Mouse (Mus musculus) left cerebral cortex, postnatal 10 days (tissue): ENCODE data around the gene Ccr7. TPM values are rescaled to one million over a fixed set of nuclear protein-coding genes. Genes with fewer than 3 reads are reported as not detected.
A peak's percentile ranks its signal among the peaks of the same experiment; 100 is the strongest.

Experiments
- DNase-seq, 2 experiments: peaks; one replicate each; pipeline ENCODE4 v3.0.0; 2021 to 2022; ENCODE audit warnings: low spot score in 2 of 2, mixed read lengths in 1 of 2; ENCODE audit errors: extremely low spot score in 1 of 2
- intact Hi-C: fragments of 180-260 bp; cut with DNase I; formaldehyde crosslinking; loops from one replicate; pipeline ENCODE4 v1.15.1; 2025
- total RNA-seq, 2 experiments: library from RNA; stranded (reverse); gene quantifications; 2 replicates each; pipeline ENCODE4 v1.2.3; 2021

Ccr7 gene
- total RNA-seq, 2 experiments from 2014 or later, result not detected

GRCm38 (mm10) chr11:99126482-99127253 lies 28.2 kb downstream of the Ccr7 start:
- intact Hi-C loops, result no loop called here
- DNase-seq, result no peak

- DNase-seq, result no peak
Observed at GRCm38 (mm10) chr11:99124635-99125029, 30.2 kb downstream of the Ccr7 start.

GRCm38 (mm10) chr11:99123977-99124634 lies 30.8 kb downstream of the Ccr7 start:
- peak in 1 of 2 experiments; percentile 69 for DNase-seq
- intact Hi-C loops, result loop anchor here (2.0 kb wide), 1 partner anchor 83 kb away; the partner anchor contains the start of gene Igfbp4

More at GRCm38 (mm10) chr11:99124635-99125029, 30.2 kb downstream of the Ccr7 start:
- intact Hi-C loops, result no loop called here

GRCm38 (mm10) chr11:99122703-99123102 lies 32.2 kb downstream of the Ccr7 start:
- DNase-seq, result no peak
- intact Hi-C loops, result loop anchor here (2.0 kb wide), 1 partner anchor 82 kb away; the partner anchor contains the start of gene Igfbp4

- no peak for DNase-seq
- intact Hi-C loops, result no loop called here
Observed at GRCm38 (mm10) chr11:99121218-99121631, 33.7 kb downstream of the Ccr7 start.

- DNase-seq, result no peak
- intact Hi-C loops, result no loop called here
Observed at GRCm38 (mm10) chr11:99120524-99121217, 34.2 kb downstream of the Ccr7 start.

GRCm38 (mm10) chr11:99118963-99119362 lies 35.9 kb downstream of the Ccr7 start:
- DNase-seq, result no peak
- intact Hi-C loops, result no loop called here

GRCm38 (mm10) chr11:99118420-99118819 lies 36.5 kb downstream of the Ccr7 start:
- intact Hi-C loops, result no loop called here
- no peak for DNase-seq

- DNase-seq, result no peak
- intact Hi-C loops, result no loop called here
Observed at GRCm38 (mm10) chr11:99117907-99118306, 37.0 kb downstream of the Ccr7 start.

GRCm38 (mm10) chr11:99115940-99116339 lies 38.9 kb downstream of the Ccr7 start:
- no peak for DNase-seq
- intact Hi-C loops, result no loop called here

GRCm38 (mm10) chr11:99113111-99113510 lies 41.8 kb downstream of the Ccr7 start:
- no peak for DNase-seq
- intact Hi-C loops, result no loop called here

- intact Hi-C loops, result no loop called here
- no peak for DNase-seq
Observed at GRCm38 (mm10) chr11:99112700-99113099, 42.2 kb downstream of the Ccr7 start.

GRCm38 (mm10) chr11:99111631-99112030 lies 43.2 kb downstream of the Ccr7 start:
- intact Hi-C loops, result no loop called here
- DNase-seq, result no peak

GRCm38 (mm10) chr11:99111155-99111554 lies 43.7 kb downstream of the Ccr7 start:
- peak; percentile 57 to 66 for DNase-seq

GRCm38 (mm10) chr11:99110370-99111110 lies 44.3 kb downstream of the Ccr7 start:
- no peak for DNase-seq
- intact Hi-C loops, result no loop called here

More at GRCm38 (mm10) chr11:99111155-99111554, 43.7 kb downstream of the Ccr7 start:
- intact Hi-C loops, result no loop called here

- intact Hi-C loops, result no loop called here
- no peak for DNase-seq
Observed at GRCm38 (mm10) chr11:99108296-99108695, 46.6 kb downstream of the Ccr7 start.

GRCm38 (mm10) chr11:99105981-99106726 lies 48.7 kb downstream of the Ccr7 start:
- DNase-seq, result no peak
- intact Hi-C loops, result no loop called here
